Mouse (Mus musculus): ENCODE measurements around the gene Padi4.

Padi4 gene

GRCm38 (mm10) chr4:140702611-140703327 lies 71.3 kb downstream of the Padi4 start:
- DNase-seq (ENCODE audit: low read depth, low spot score) = peak; percentile 64

- DNase-seq (ENCODE audit: low read depth, low spot score) = no peak
These were observed 72.1 kb downstream of the Padi4 start for GRCm38 (mm10) chr4:140701716-140702561.

- DNase-seq (ENCODE audit: low read depth, low spot score) = peak; percentile 88
These were observed 72.9 kb downstream of the Padi4 start for GRCm38 (mm10) chr4:140701049-140701715.

- no peak for DNase-seq (ENCODE audit: low read depth, low spot score)
These were observed 73.6 kb downstream of the Padi4 start, which contains the start of gene Rcc2 for GRCm38 (mm10) chr4:140700269-140701018. Rcc2 (plus strand) TSS chr4:140700541.

- DNase-seq (ENCODE audit: low read depth, low spot score) = peak; percentile 94
These were observed 74.5 kb downstream of the Padi4 start for GRCm38 (mm10) chr4:140699441-140700127.
